Mouse (Mus musculus) B cell, adult (primary cell): Measurements from ENCODE around the gene Dmrt1. TPM values are rescaled to one million over a fixed set of nuclear protein-coding genes. Genes with fewer than 3 reads are reported as not detected.

Experiments used
- total RNA-seq: library from RNA; stranded (reverse); gene quantifications from 4 replicates; pipeline ENCODE4 v1.2.4, GENCODE M21; 2023; ENCODE audit not compliant: inconsistent age

Gene Dmrt1
- not detected in 4 replicates for total RNA-seq

DNA sequence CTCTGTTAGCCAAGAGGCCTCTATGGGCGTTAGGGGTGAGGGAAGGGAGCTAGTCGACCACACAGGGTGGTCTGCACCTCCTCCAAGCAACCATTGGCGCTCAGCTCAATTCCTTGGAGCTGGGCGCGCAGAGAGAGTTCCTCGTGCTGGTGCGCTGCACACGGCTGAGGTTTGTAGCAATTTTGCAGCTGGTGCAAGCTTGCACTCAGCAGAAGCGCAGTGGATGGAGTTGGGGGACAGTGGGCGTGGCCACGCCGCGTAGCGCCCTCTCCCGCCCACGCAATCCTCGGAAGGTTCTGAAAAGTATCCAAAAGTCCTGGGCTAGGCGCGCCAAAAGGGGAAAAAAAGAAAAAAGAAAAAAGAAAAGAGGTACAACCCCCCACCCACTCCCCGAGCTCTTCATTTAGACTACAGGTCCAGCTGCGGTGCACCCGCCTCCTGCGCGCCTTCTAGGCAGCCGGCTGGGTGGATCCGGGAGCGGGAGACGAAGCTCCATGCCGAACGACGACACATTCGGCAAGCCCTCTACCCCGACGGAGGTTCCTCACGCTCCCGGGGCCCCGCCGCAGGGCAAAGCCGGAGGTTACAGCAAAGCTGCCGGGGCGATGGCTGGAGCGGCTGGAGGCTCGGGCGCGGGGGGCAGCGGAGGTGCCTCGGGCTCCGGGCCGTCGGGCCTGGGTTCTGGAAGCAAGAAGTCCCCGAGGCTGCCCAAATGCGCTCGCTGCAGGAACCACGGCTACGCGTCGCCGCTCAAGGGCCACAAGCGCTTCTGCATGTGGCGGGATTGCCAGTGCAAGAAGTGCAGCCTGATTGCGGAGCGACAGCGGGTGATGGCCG is at the start of gene Dmrt1:
Gene Dmrt1, plus strand, starts transcription at position 259 of the 837 bp plus-strand sequence.

DNA sequence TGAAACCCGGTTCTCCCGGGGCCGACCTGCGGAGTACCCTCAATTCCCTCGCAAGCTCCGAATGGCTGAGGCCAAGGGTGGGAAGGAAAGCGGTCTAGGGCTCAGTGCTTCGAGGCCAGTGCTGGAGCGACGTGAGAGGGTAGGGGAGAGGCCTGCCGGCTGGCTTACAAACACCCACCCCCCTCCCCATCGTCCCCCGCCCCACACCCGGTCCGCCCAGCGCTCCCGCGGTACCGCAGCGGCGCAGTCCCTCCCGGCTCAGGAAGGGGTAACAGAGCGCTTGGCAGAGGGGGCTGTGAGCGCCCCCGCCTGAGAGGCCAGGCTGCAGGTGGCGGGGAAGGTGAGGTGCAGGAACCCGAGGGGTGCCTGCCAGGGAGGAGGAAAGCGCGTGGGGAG is 104.6 kb downstream of the Dmrt1 start, which contains the start of gene Dmrt3:
Gene Dmrt3, plus strand, starts transcription at position 287 of the 396 bp plus-strand sequence.

Other genes with a start within 250 kb of the Dmrt1 start
- 0.78 to 1.7 TPM (median 1.2 TPM) in 4 replicates for gene Dmrt3, start 104.7 kb downstream of the Dmrt1 start, total RNA-seq
- gene Dmrt2, start 166.8 kb downstream of the Dmrt1 start, total RNA-seq = not detected in 4 replicates